Mouse (Mus musculus): ENCODE measurements around the gene Prc1. TPM values are rescaled to one million over a fixed set of nuclear protein-coding genes. Genes with fewer than 3 reads are reported as not detected.

The Prc1 gene
- total and polyA plus RNA-seq, 2 experiments: 0.32 to 0.74 TPM

GRCm38 (mm10) chr7:80326076-80326475 lies 31.8 kb downstream of the Prc1 start:
- Histone ChIP-seq H3K4me3 (ENCODE audit: insufficient read depth, low read depth, low read length) (no peak overlapping the region), H3K79me2 (ENCODE audit: control insufficient read depth, insufficient read depth, low read length) (no peaks in the 10 kb centered on the region), H3K27me3 (ENCODE audit: control insufficient read depth, insufficient read depth, low read length) (no peaks in the 10 kb centered on the region), H3K9ac (ENCODE audit: low read depth, low read length) (no peak overlapping the region), H3K4me1 (ENCODE audit: control insufficient read depth, insufficient read depth, low read length) (peaks cover 2% of the 10 kb centered on the region; the same call in 1 of the 2 replicates), H3K36me3 (ENCODE audit: control insufficient read depth, insufficient read depth, low read length) (peaks cover 4% of the 10 kb centered on the region), H3K27ac (replicated peaks; ENCODE audit: insufficient read depth, low read depth, low read length) (no peak overlapping the region)
- TF ChIP-seq CTCF (IDR thresholded peaks at IDR 0.05; ENCODE audit: low read depth, low read length): no peak
- no peak for TF ChIP-seq POLR2A (IDR thresholded peaks at IDR 0.05; ENCODE audit: extremely low read depth, insufficient read depth, low read length)
- no peak for DNase-seq (ENCODE audit: extremely low read depth, low read depth, low spot score)
- 96% methylated on average over 19 of the region's 19 CpGs for WGBS

GRCm38 (mm10) chr7:80330278-80330677 lies 36.0 kb downstream of the Prc1 start:
- no peak overlapping the region for H3K4me3 ChIP-seq (ENCODE audit: insufficient read depth, low read depth, low read length)
- H3K27me3 ChIP-seq (ENCODE audit: control insufficient read depth, insufficient read depth, low read length): no peaks in the 10 kb centered on the region
- H3K4me1 ChIP-seq (ENCODE audit: control insufficient read depth, insufficient read depth, low read length): no peaks in the 10 kb centered on the region
- no peak overlapping the region for H3K27ac ChIP-seq (replicated peaks; ENCODE audit: insufficient read depth, low read depth, low read length)
- no peaks in the 10 kb centered on the region for H3K79me2 ChIP-seq (ENCODE audit: control insufficient read depth, insufficient read depth, low read length)
- no peak for TF ChIP-seq POLR2A (IDR thresholded peaks at IDR 0.05; ENCODE audit: extremely low read depth, insufficient read depth, low read length)
- TF ChIP-seq CTCF (IDR thresholded peaks at IDR 0.05; ENCODE audit: low read depth, low read length): no peak
- 89% methylated on average over 8 of the region's 8 CpGs for WGBS
- peaks cover 20% of the 10 kb centered on the region for H3K36me3 ChIP-seq (ENCODE audit: control insufficient read depth, insufficient read depth, low read length)
- no peak overlapping the region for H3K9ac ChIP-seq (ENCODE audit: low read depth, low read length)
- no peak for DNase-seq (ENCODE audit: extremely low read depth, low read depth, low spot score)

- 99% methylated on average over 19 of the region's 19 CpGs for WGBS
- TF ChIP-seq POLR2A (IDR thresholded peaks at IDR 0.05; ENCODE audit: extremely low read depth, insufficient read depth, low read length) (no peak), CTCF (IDR thresholded peaks at IDR 0.05; ENCODE audit: low read depth, low read length) (no peak)
- peaks cover 22% of the 10 kb centered on the region for H3K36me3 ChIP-seq (ENCODE audit: control insufficient read depth, insufficient read depth, low read length)
- no peak overlapping the region for H3K9ac ChIP-seq (ENCODE audit: low read depth, low read length)
- no peaks in the 10 kb centered on the region for H3K4me1 ChIP-seq (ENCODE audit: control insufficient read depth, insufficient read depth, low read length)
- no peak overlapping the region for H3K27ac ChIP-seq (replicated peaks; ENCODE audit: insufficient read depth, low read depth, low read length)
- DNase-seq (ENCODE audit: extremely low read depth, low read depth, low spot score): no peak
- no peaks in the 10 kb centered on the region for H3K27me3 ChIP-seq (ENCODE audit: control insufficient read depth, insufficient read depth, low read length)
- no peak overlapping the region for H3K4me3 ChIP-seq (ENCODE audit: insufficient read depth, low read depth, low read length)
- no peaks in the 10 kb centered on the region for H3K79me2 ChIP-seq (ENCODE audit: control insufficient read depth, insufficient read depth, low read length)
These were observed 37.2 kb downstream of the Prc1 start for GRCm38 (mm10) chr7:80331433-80331832.

- WGBS: 90% methylated on average over 4 of the region's 4 CpGs
- DNase-seq (ENCODE audit: extremely low read depth, low read depth, low spot score): no peak
- Histone ChIP-seq H3K4me1 (ENCODE audit: control insufficient read depth, insufficient read depth, low read length) (peaks cover 3% of the 10 kb centered on the region; the same call in 1 of the 2 replicates), H3K9ac (ENCODE audit: low read depth, low read length) (no peak overlapping the region), H3K27ac (replicated peaks; ENCODE audit: insufficient read depth, low read depth, low read length) (no peak overlapping the region), H3K79me2 (ENCODE audit: control insufficient read depth, insufficient read depth, low read length) (no peaks in the 10 kb centered on the region), H3K27me3 (ENCODE audit: control insufficient read depth, insufficient read depth, low read length) (no peaks in the 10 kb centered on the region), H3K4me3 (ENCODE audit: insufficient read depth, low read depth, low read length) (no peak overlapping the region), H3K36me3 (ENCODE audit: control insufficient read depth, insufficient read depth, low read length) (peaks cover 20% of the 10 kb centered on the region)
- TF ChIP-seq POLR2A (IDR thresholded peaks at IDR 0.05; ENCODE audit: extremely low read depth, insufficient read depth, low read length) (no peak), CTCF (IDR thresholded peaks at IDR 0.05; ENCODE audit: low read depth, low read length) (no peak)
These were observed 40.6 kb downstream of the Prc1 start for GRCm38 (mm10) chr7:80334848-80335247.

GRCm38 (mm10) chr7:80336932-80337331 lies 42.7 kb downstream of the Prc1 start:
- Histone ChIP-seq H3K4me1 (ENCODE audit: control insufficient read depth, insufficient read depth, low read length) (peaks cover 3% of the 10 kb centered on the region; the same call in 1 of the 2 replicates), H3K27me3 (ENCODE audit: control insufficient read depth, insufficient read depth, low read length) (no peaks in the 10 kb centered on the region), H3K27ac (replicated peaks; ENCODE audit: insufficient read depth, low read depth, low read length) (no peak overlapping the region), H3K9ac (ENCODE audit: low read depth, low read length) (no peak overlapping the region), H3K4me3 (ENCODE audit: insufficient read depth, low read depth, low read length) (no peak overlapping the region), H3K79me2 (ENCODE audit: control insufficient read depth, insufficient read depth, low read length) (no peaks in the 10 kb centered on the region), H3K36me3 (ENCODE audit: control insufficient read depth, insufficient read depth, low read length) (peaks cover 20% of the 10 kb centered on the region)
- 84% methylated on average over 3 of the region's 3 CpGs for WGBS
- DNase-seq (ENCODE audit: extremely low read depth, low read depth, low spot score): no peak
- TF ChIP-seq CTCF (IDR thresholded peaks at IDR 0.05; ENCODE audit: low read depth, low read length) (no peak), POLR2A (IDR thresholded peaks at IDR 0.05; ENCODE audit: extremely low read depth, insufficient read depth, low read length) (no peak)

- H3K36me3 ChIP-seq (ENCODE audit: control insufficient read depth, insufficient read depth, low read length): peaks cover 9% of the 10 kb centered on the region
- H3K79me2 ChIP-seq (ENCODE audit: control insufficient read depth, insufficient read depth, low read length): no peaks in the 10 kb centered on the region
- peak overlapping the region; percentile 55 for H3K9ac ChIP-seq (ENCODE audit: low read depth, low read length)
- H3K27me3 ChIP-seq (ENCODE audit: control insufficient read depth, insufficient read depth, low read length): no peaks in the 10 kb centered on the region
- 19% methylated on average over 17 of the region's 17 CpGs for WGBS
- no peak overlapping the region for H3K27ac ChIP-seq (replicated peaks; ENCODE audit: insufficient read depth, low read depth, low read length)
- H3K4me1 ChIP-seq (ENCODE audit: control insufficient read depth, insufficient read depth, low read length): peaks cover 7% of the 10 kb centered on the region
- peak overlapping the region; percentile 49; the same call in 1 of the 2 replicates for H3K4me3 ChIP-seq (ENCODE audit: insufficient read depth, low read depth, low read length)
- TF ChIP-seq POLR2A (IDR thresholded peaks at IDR 0.05; ENCODE audit: extremely low read depth, insufficient read depth, low read length) (no peak), CTCF (IDR thresholded peaks at IDR 0.05; ENCODE audit: low read depth, low read length) (no peak)
- DNase-seq (ENCODE audit: extremely low read depth, low read depth, low spot score): no peak
These were observed 45.1 kb downstream of the Prc1 start for GRCm38 (mm10) chr7:80339371-80339770.
